Mouse (Mus musculus) kidney, postnatal 4 days (tissue): ENCODE measurements around the gene Mcu.

ENCODE experiments used
- DNase-seq, 2 experiments: peaks; one replicate each; pipeline ENCODE4 v3.0.0; 2021; ENCODE audit warnings: mixed read lengths in 2 of 2

Gene Mcu

GRCm38 (mm10) chr10:59568665-59569480 lies 47.6 kb downstream of the Mcu start:
- no peak for DNase-seq

GRCm38 (mm10) chr10:59566968-59567367 lies 49.5 kb downstream of the Mcu start:
- no peak for DNase-seq

- DNase-seq, result peak in 1 of 2 experiments; percentile 31
Measured at GRCm38 (mm10) chr10:59565995-59566410, 50.5 kb downstream of the Mcu start.

- no peak for DNase-seq
Measured at GRCm38 (mm10) chr10:59564551-59564950, 51.9 kb downstream of the Mcu start.

- no peak for DNase-seq
Measured at GRCm38 (mm10) chr10:59562511-59562910, 54.0 kb downstream of the Mcu start.

GRCm38 (mm10) chr10:59560126-59560525 lies 56.4 kb downstream of the Mcu start:
- no peak for DNase-seq

GRCm38 (mm10) chr10:59558602-59559001 lies 57.9 kb downstream of the Mcu start:
- no peak for DNase-seq

- DNase-seq, result no peak
Measured at GRCm38 (mm10) chr10:59558164-59558563, 58.3 kb downstream of the Mcu start.

GRCm38 (mm10) chr10:59556541-59556940 lies 60.0 kb downstream of the Mcu start:
- no peak for DNase-seq

- DNase-seq, result no peak
Measured at GRCm38 (mm10) chr10:59554243-59554642, 62.2 kb downstream of the Mcu start.

- DNase-seq, result no peak
Measured at GRCm38 (mm10) chr10:59552456-59552855, 64.0 kb downstream of the Mcu start.

- DNase-seq, result peak in 1 of 2 experiments; percentile 25
Measured at GRCm38 (mm10) chr10:59548768-59549333, 67.6 kb downstream of the Mcu start.

- DNase-seq, result no peak
Measured at GRCm38 (mm10) chr10:59548211-59548610, 68.3 kb downstream of the Mcu start.

- no peak for DNase-seq
Measured at GRCm38 (mm10) chr10:59547426-59547825, 69.1 kb downstream of the Mcu start.

- DNase-seq, result no peak
Measured at GRCm38 (mm10) chr10:59545169-59545568, 71.3 kb downstream of the Mcu start.

- no peak for DNase-seq
Measured at GRCm38 (mm10) chr10:59543351-59543750, 73.1 kb downstream of the Mcu start.

GRCm38 (mm10) chr10:59541466-59541865 lies 75.0 kb downstream of the Mcu start:
- DNase-seq, result no peak

- DNase-seq, result no peak
Measured at GRCm38 (mm10) chr10:59540596-59540995, 75.9 kb downstream of the Mcu start.

GRCm38 (mm10) chr10:59540081-59540480 lies 76.4 kb downstream of the Mcu start:
- DNase-seq, result peak in 1 of 2 experiments; percentile 17

GRCm38 (mm10) chr10:59539533-59539875 lies 77.0 kb downstream of the Mcu start:
- peak; percentile 72 to 83 for DNase-seq

- DNase-seq, result peak in 1 of 2 experiments; percentile 46
Measured at GRCm38 (mm10) chr10:59538767-59539532, 77.5 kb downstream of the Mcu start.

- no peak for DNase-seq
Measured at GRCm38 (mm10) chr10:59538063-59538462, 78.4 kb downstream of the Mcu start.

- DNase-seq, result peak in 1 of 2 experiments; percentile 29
Measured at GRCm38 (mm10) chr10:59537579-59537978, 78.9 kb downstream of the Mcu start.

GRCm38 (mm10) chr10:59532256-59532655 lies 84.2 kb downstream of the Mcu start:
- no peak for DNase-seq
